Mouse (Mus musculus): ENCODE results near the gene Slc17a6. TPM values are rescaled to one million over a fixed set of nuclear protein-coding genes. Genes with fewer than 3 reads are reported as not detected.

Slc17a6 gene
- polyA plus RNA-seq, 1 experiment from 2014 or later, result not detected

GRCm38 (mm10) chr7:51715771-51716170, 94.0 kb downstream of the Slc17a6 start:
- Histone ChIP-seq H3K27me3 (ENCODE audit: insufficient read depth, poor library complexity, severe bottlenecking) (no peaks in the 10 kb centered on the region), H3K36me3 (no peaks in the 10 kb centered on the region), H3K4me1 (no peaks in the 10 kb centered on the region), H3K27ac (no peak overlapping the region), H3K9me3 (no peaks in the 10 kb centered on the region), H3K4me3 (no peak overlapping the region)
- 68% methylated on average over 2 of the region's 2 CpGs for WGBS
- DNase-seq (ENCODE audit: low spot score), result no peak

Other genes with a start within 250 kb of the Slc17a6 start
- gene Ano5, start 111.0 kb upstream of the Slc17a6 start, polyA plus RNA-seq (2016; fragmentation: Nextera tagmentation; extraction: Ambion mirVana), result 0.20 and 0.33 TPM in 2 replicates
- gene Gas2, start 240.0 kb downstream of the Slc17a6 start, polyA plus RNA-seq (2016; fragmentation: Nextera tagmentation; extraction: Ambion mirVana), result 7.2 and 11.2 TPM in 2 replicates
- gene Fancf, start 240.3 kb downstream of the Slc17a6 start, polyA plus RNA-seq (2016; fragmentation: Nextera tagmentation; extraction: Ambion mirVana), result 7.4 and 11.1 TPM in 2 replicates